Mouse (Mus musculus) neural tube, embryonic 15.5 days (tissue): ENCODE results near the gene Pde4d. TPM values are rescaled to one million over a fixed set of nuclear protein-coding genes. Genes with fewer than 3 reads are reported as not detected.

ENCODE experiments used
- ATAC-seq: fragments of 200-750 bp; cut with Nextera tagmentation; 2 replicates; pipeline ENCODE4 v1.8.0; 2017; ENCODE audit warnings: mild to moderate bottlenecking, moderate TSS enrichment, moderate library complexity; ENCODE audit not compliant: low FRiP score
- H3K27ac ChIP-seq: fragments of 300-500 bp; sonication (generic); replicated peaks from 2 replicates; pipeline ENCODE4 v1.5.1; 2015; ENCODE audit warnings: mild to moderate bottlenecking, inconsistent platforms
- H3K27me3 ChIP-seq: fragments of 300-500 bp; sonication (generic); replicated peaks from 2 replicates; pipeline ENCODE4 v1.6.1; 2015; ENCODE audit warnings: inconsistent platforms
- H3K36me3 ChIP-seq: fragments of 300-500 bp; sonication (generic); 2 replicates; pipeline ENCODE4 v1.6.1; 2015; ENCODE audit warnings: inconsistent platforms
- H3K4me1 ChIP-seq: fragments of 300-500 bp; sonication (generic); 2 replicates; pipeline ENCODE4 v1.6.1; 2015; ENCODE audit warnings: inconsistent platforms
- H3K4me2 ChIP-seq: fragments of 300-500 bp; sonication (generic); 2 replicates; pipeline ENCODE4 v1.6.1; 2015; ENCODE audit warnings: inconsistent platforms, mild to moderate bottlenecking, moderate library complexity
- H3K4me3 ChIP-seq: fragments of 300-500 bp; sonication (generic); replicated peaks from 2 replicates; pipeline ENCODE4 v1.5.1; 2015; ENCODE audit warnings: mild to moderate bottlenecking, inconsistent platforms
- H3K9ac ChIP-seq: fragments of 300-500 bp; sonication (generic); replicated peaks from 2 replicates; pipeline ENCODE4 v1.6.1; 2015; ENCODE audit warnings: mild to moderate bottlenecking, inconsistent platforms
- H3K9me3 ChIP-seq: fragments of 300-500 bp; sonication (generic); replicated peaks from 2 replicates; pipeline ENCODE4 v1.6.1; 2016; ENCODE audit warnings: inconsistent platforms
- WGBS: fragments of 180-500 bp; shearing (Covaris S2); methylation state at CpG from one replicate; pipeline ENCODE4 v1.1.7; 2015; ENCODE audit warnings: mixed read lengths; 5-methylcytosine and 5-hydroxymethylcytosine counted together
- polyA plus RNA-seq: library from polyadenylated mRNA; unstranded; fragments of >200 nt; fragmentation: Nextera tagmentation; extraction: Ambion mirVana; gene quantifications from 2 replicates; pipeline ENCODE4 v1.2.1, GENCODE M21; 2015

The Pde4d gene
- polyA plus RNA-seq, 1 experiment from 2014 or later: 20.7 TPM

DNA sequence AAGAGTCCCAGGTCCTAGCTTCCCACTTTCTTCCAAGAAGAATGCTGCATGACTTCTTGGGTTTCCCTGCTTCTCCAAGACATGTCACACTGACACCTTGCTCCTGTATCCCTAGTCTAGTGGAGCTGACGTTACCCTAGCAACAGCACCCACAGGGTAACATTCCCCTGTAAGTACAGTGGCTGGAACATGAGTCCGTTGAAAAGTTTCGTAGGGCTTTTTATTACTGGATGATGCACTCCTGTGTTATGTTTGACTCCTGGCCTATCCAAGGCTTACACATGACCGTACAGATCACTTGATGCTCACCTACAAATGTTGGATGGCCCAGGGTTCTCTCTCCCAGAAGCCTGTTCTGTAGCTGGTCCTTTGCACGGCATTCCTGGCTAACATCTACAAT lies 1307.1 kb downstream of the Pde4d start:
- WGBS: 88% methylated on average over 5 of the region's 5 CpGs
- Histone ChIP-seq H3K27me3 (no peaks in the 10 kb centered on the region), H3K4me3 (no peak overlapping the region), H3K9ac (no peak overlapping the region), H3K27ac (no peak overlapping the region), H3K4me2 (no peak overlapping the region), H3K4me1 (peaks cover 7% of the 10 kb centered on the region; the same call in 1 of the 2 replicates), H3K9me3 (no peaks in the 10 kb centered on the region), H3K36me3 (no peaks in the 10 kb centered on the region)
- no peak for ATAC-seq

DNA sequence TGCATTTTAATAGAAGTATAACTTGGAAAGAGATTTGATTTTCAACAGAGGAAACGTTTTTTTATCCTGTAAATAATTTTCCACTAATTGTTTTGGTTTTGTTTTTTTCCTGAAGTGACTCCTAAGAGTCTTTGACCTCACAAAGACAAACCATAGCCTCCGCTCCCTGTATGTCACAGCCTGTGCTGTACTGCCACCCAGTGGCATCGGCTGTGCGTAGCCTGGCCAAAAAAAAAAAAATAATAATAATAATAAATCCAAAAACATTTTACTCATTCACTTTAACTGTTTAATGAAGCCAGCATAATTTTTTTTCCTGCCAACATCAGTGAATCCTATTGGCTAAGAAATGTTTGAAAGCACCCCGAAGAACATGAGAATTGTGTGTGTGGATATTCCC lies 1309.5 kb downstream of the Pde4d start:
- Histone ChIP-seq H3K9me3 (no peaks in the 10 kb centered on the region), H3K27ac (0 out of 2 replicates have a peak overlapping the region, but pooled peaks have one; percentile 23), H3K27me3 (no peaks in the 10 kb centered on the region), H3K36me3 (no peaks in the 10 kb centered on the region), H3K4me3 (no peak overlapping the region), H3K4me1 (no peaks in the 10 kb centered on the region), H3K9ac (no peak overlapping the region), H3K4me2 (no peak overlapping the region)
- no peak; the same call in 1 of the 2 replicates for ATAC-seq
- WGBS: 46% methylated on average over 5 of the region's 5 CpGs

DNA sequence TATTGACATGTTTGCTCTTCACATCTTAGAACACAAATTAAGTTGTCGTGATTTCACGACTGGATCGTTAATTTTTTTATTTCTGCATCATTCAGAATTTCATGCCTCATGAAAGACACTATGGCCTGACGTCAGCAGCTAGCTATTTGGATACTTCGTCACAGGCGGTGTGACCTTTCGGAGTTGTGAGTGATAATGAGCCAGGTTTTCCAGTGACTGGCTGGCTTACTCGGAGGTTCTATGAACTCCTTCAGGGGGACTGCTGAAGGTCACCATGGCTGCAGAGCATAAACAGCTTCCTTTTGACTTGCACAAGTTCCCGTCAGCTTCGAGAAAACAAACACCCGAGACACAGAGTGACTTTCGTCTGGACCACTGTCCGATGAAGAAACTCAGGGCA lies 1311.3 kb downstream of the Pde4d start:
- 54% methylated on average over 13 of the region's 13 CpGs for WGBS
- no peak for ATAC-seq

GRCm38 (mm10) chr13:109774791-109775190 lies 1325.0 kb downstream of the Pde4d start:
- H3K27ac ChIP-seq: no peak overlapping the region; the same call in 1 of the 2 replicates
- H3K36me3 ChIP-seq: peaks cover 1% of the 10 kb centered on the region; the same call in 1 of the 2 replicates

More for the DNA sequence above, 1311.3 kb downstream of the Pde4d start:
- Histone ChIP-seq H3K27ac (no peak overlapping the region), H3K4me2 (no peak overlapping the region), H3K4me1 (no peaks in the 10 kb centered on the region), H3K9me3 (no peaks in the 10 kb centered on the region), H3K27me3 (no peaks in the 10 kb centered on the region), H3K36me3 (no peaks in the 10 kb centered on the region), H3K4me3 (no peak overlapping the region), H3K9ac (no peak overlapping the region)

GRCm38 (mm10) chr13:109775197-109775596 lies 1325.4 kb downstream of the Pde4d start:
- no peak overlapping the region for H3K4me2 ChIP-seq
- H3K4me1 ChIP-seq: peaks cover 18% of the 10 kb centered on the region
- no peaks in the 10 kb centered on the region for H3K36me3 ChIP-seq
- no peak overlapping the region for H3K9ac ChIP-seq
- 20% methylated on average over 5 of the region's 5 CpGs for WGBS
- H3K27me3 ChIP-seq: no peaks in the 10 kb centered on the region
- no peak overlapping the region for H3K4me3 ChIP-seq
- ATAC-seq: no peak
- H3K9me3 ChIP-seq: no peaks in the 10 kb centered on the region
- H3K27ac ChIP-seq: no peak overlapping the region; the same call in 1 of the 2 replicates

More at GRCm38 (mm10) chr13:109774791-109775190, 1325.0 kb downstream of the Pde4d start:
- H3K4me2 ChIP-seq: no peak overlapping the region
- no peak; the same call in 1 of the 2 replicates for ATAC-seq
- H3K9me3 ChIP-seq: no peaks in the 10 kb centered on the region
- no peaks in the 10 kb centered on the region for H3K27me3 ChIP-seq
- no peak overlapping the region for H3K4me3 ChIP-seq
- H3K4me1 ChIP-seq: peaks cover 18% of the 10 kb centered on the region
- 51% methylated on average over 7 of the region's 7 CpGs for WGBS
- no peak overlapping the region for H3K9ac ChIP-seq

- peak; percentile 87 for ATAC-seq
- Histone ChIP-seq H3K27ac (no peak overlapping the region), H3K4me1 (peaks cover 18% of the 10 kb centered on the region), H3K9me3 (no peaks in the 10 kb centered on the region), H3K4me2 (peak overlapping the region; percentile 53), H3K36me3 (no peaks in the 10 kb centered on the region), H3K9ac (peak overlapping the region; percentile 47), H3K27me3 (no peaks in the 10 kb centered on the region), H3K4me3 (peak overlapping the region; percentile 9; the same call in 1 of the 2 replicates)
- WGBS: 3% methylated on average over 11 of the region's 11 CpGs
Observed at GRCm38 (mm10) chr13:109776116-109776515, 1326.4 kb downstream of the Pde4d start.

GRCm38 (mm10) chr13:109776995-109777394 lies 1327.2 kb downstream of the Pde4d start:
- Histone ChIP-seq H3K4me2 (no peak overlapping the region), H3K9ac (no peak overlapping the region), H3K4me1 (peaks cover 18% of the 10 kb centered on the region), H3K9me3 (no peaks in the 10 kb centered on the region), H3K27ac (no peak overlapping the region), H3K27me3 (no peaks in the 10 kb centered on the region), H3K36me3 (no peaks in the 10 kb centered on the region), H3K4me3 (no peak overlapping the region)
- 31% methylated on average over 3 of the region's 3 CpGs for WGBS
- no peak for ATAC-seq

- no peaks in the 10 kb centered on the region for H3K27me3 ChIP-seq
Observed at GRCm38 (mm10) chr13:109777441-109777840, 1327.7 kb downstream of the Pde4d start.

DNA sequence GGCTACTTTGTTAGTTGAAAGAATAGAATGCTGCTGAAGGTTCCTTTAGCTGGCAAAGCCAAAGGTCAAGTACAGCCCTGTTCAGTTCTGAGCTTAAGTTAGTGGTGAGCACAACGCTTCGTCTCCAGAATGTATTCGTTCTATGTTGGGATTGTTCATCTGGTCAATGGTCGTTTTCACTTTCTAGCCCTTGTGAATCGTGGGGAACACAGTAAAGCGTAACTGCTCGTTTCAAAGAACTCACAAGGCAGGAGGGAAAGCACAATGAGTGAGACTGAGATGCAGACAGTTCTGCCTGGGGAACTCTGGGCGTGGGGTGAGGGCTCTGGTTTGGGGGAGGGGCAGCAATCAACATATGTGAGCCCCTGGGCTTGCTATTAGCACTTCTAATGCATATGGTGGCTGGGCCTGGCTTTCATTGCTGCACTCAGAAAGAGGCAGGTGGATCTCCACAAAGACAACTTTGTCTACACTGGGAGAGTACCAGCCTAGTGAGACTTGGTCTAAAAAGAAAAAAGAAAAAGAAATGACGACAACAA lies 1328.6 kb downstream of the Pde4d start:
- Histone ChIP-seq H3K36me3 (no peaks in the 10 kb centered on the region), H3K9me3 (no peaks in the 10 kb centered on the region), H3K27me3 (no peaks in the 10 kb centered on the region), H3K4me1 (peaks cover 18% of the 10 kb centered on the region), H3K4me3 (no peak overlapping the region), H3K9ac (no peak overlapping the region), H3K27ac (no peak overlapping the region), H3K4me2 (no peak overlapping the region)
- ATAC-seq: no peak
- 22% methylated on average over 9 of the region's 9 CpGs for WGBS

More at GRCm38 (mm10) chr13:109777441-109777840, 1327.7 kb downstream of the Pde4d start:
- Histone ChIP-seq H3K4me3 (no peak overlapping the region), H3K4me2 (no peak overlapping the region), H3K9ac (no peak overlapping the region), H3K27ac (no peak overlapping the region), H3K4me1 (peaks cover 18% of the 10 kb centered on the region), H3K36me3 (no peaks in the 10 kb centered on the region), H3K9me3 (no peaks in the 10 kb centered on the region)
- no peak for ATAC-seq
- WGBS: 66% methylated on average over 5 of the region's 5 CpGs

DNA sequence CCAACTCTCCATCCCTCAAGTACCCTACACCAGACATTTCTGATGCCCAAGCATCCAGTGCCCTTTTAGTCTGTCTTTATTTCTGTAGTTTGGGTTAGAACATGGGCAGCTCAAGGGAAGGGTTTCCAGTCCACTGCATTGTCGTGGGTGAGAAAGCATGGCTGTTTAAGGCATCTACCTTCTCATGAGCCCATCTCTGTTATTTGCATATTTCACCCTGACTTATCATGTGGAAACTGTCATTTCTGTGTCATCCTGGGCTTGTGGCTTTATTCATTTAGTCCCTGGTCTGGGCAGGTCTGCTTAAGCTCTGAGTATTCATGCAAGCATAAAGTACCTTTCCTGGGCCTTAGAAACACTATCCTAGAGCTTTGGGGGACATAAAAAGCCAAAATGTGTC lies 1331.7 kb downstream of the Pde4d start:
- WGBS: 87% methylated on average over 1 of the region's 1 CpGs
- no peak overlapping the region for H3K9ac ChIP-seq
- H3K9me3 ChIP-seq: no peaks in the 10 kb centered on the region
- H3K36me3 ChIP-seq: no peaks in the 10 kb centered on the region
- H3K27ac ChIP-seq: no peak overlapping the region
- H3K4me1 ChIP-seq: peaks cover 7% of the 10 kb centered on the region
- H3K4me2 ChIP-seq: no peak overlapping the region
- no peak overlapping the region for H3K4me3 ChIP-seq
- ATAC-seq: no peak
- H3K27me3 ChIP-seq: no peaks in the 10 kb centered on the region

- WGBS: 93% methylated on average over 4 of the region's 4 CpGs
- no peak overlapping the region for H3K4me2 ChIP-seq
- no peak overlapping the region for H3K27ac ChIP-seq
Observed at GRCm38 (mm10) chr13:109788604-109789003, 1338.9 kb downstream of the Pde4d start.

DNA sequence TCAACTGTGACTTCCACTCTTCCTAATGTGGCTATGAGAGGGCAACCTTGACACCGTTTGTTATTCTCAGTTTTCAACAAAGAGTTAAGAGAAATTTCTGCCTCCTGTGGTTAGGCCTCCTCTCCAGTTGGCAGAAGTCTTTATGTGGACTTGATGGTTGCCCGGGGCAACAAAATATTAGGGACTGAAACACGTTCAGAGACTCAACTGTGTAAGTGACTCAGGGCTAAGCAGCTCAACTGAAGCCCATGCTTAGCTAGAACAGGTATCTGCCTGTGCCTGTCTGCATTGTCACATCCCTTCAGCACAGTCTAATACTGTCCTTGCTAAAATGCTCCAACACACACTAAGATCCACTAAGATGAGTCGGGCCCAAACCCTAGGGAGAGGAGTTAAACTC lies 1339.4 kb downstream of the Pde4d start:
- no peak overlapping the region for H3K4me3 ChIP-seq
- no peak overlapping the region for H3K4me2 ChIP-seq
- H3K27ac ChIP-seq: no peak overlapping the region
- no peak for ATAC-seq
- no peaks in the 10 kb centered on the region for H3K4me1 ChIP-seq
- WGBS: 51% methylated on average over 4 of the region's 4 CpGs
- no peak overlapping the region for H3K9ac ChIP-seq
- H3K27me3 ChIP-seq: no peaks in the 10 kb centered on the region
- H3K36me3 ChIP-seq: no peaks in the 10 kb centered on the region
- H3K9me3 ChIP-seq: no peaks in the 10 kb centered on the region

More at GRCm38 (mm10) chr13:109788604-109789003, 1338.9 kb downstream of the Pde4d start:
- Histone ChIP-seq H3K4me3 (no peak overlapping the region), H3K36me3 (no peaks in the 10 kb centered on the region), H3K9me3 (no peaks in the 10 kb centered on the region), H3K27me3 (no peaks in the 10 kb centered on the region), H3K9ac (no peak overlapping the region), H3K4me1 (no peaks in the 10 kb centered on the region)
- ATAC-seq: no peak
